Mouse (Mus musculus): ENCODE measurements around the gene Lgmn. TPM values are rescaled to one million over a fixed set of nuclear protein-coding genes. Genes with fewer than 3 reads are reported as not detected.
A peak's percentile ranks its signal among the peaks of the same experiment; 100 is the strongest.

Gene Lgmn
- 61.5 and 65.5 TPM in 2 replicates for polyA plus RNA-seq (2014; fragmentation: Nextera tagmentation; extraction: Ambion mirVana)

DNA sequence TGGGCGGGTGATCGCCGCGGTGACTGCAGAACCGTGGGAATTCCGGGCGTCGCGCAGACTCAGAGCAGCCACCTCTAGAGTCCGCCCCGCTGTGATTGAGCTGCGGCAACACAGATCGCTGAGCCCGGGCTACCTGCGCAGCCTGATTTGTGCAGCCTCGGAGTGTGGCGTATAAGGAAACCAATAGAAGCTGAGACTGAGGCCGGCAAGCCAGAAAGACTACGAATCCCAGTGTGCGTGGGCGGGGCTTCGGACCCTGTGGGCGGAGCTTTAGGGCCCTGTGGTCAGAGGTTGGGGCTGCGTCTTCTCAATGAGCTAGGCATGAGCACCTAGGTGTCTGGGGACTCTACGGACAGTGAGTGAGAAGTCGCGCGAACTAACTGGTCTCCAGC, at the start of gene Lgmn:
Gene Lgmn, minus strand, starts transcription at position 182 of the 392 bp plus-strand sequence.
- ATAC-seq (replicated peaks; ENCODE audit: insufficient number of reproducible peaks, low FRiP score, low TSS enrichment, low read depth) (peak; percentile 100), DNase-seq (ENCODE audit: low spot score) (peak; percentile 98)
- under 1% methylated on average over 28 of the region's 28 CpGs for WGBS
- H3K9ac ChIP-seq (replicated peaks; ENCODE audit: low read length): peak within 1 kb of the TSS; percentile 66
- peaks cover 3% of the 10 kb centered on the region; the same call in 1 of the 2 replicates for H3K4me1 ChIP-seq (ENCODE audit: control insufficient read depth, insufficient read depth, low read length)
- H3K9me3 ChIP-seq (replicated peaks; ENCODE audit: control insufficient read depth, low read length): no peaks in the 10 kb centered on the region
- H3K36me3 ChIP-seq (replicated peaks; ENCODE audit: control insufficient read depth, insufficient read depth, low read depth, low read length): no peaks in the 10 kb centered on the region
- H3K4me2 ChIP-seq (ENCODE audit: low read depth, low read length): peak within 1 kb of the TSS; percentile 47
- peak within 1 kb of the TSS; percentile 39 for H3K4me3 ChIP-seq (ENCODE audit: low read depth, low read length)
- H3K27ac ChIP-seq (replicated peaks; ENCODE audit: low read depth, low read length): no peak within 1 kb of the TSS
- no peaks in the 10 kb centered on the region for H3K27me3 ChIP-seq (ENCODE audit: control insufficient read depth, insufficient read depth, low read length)

DNA sequence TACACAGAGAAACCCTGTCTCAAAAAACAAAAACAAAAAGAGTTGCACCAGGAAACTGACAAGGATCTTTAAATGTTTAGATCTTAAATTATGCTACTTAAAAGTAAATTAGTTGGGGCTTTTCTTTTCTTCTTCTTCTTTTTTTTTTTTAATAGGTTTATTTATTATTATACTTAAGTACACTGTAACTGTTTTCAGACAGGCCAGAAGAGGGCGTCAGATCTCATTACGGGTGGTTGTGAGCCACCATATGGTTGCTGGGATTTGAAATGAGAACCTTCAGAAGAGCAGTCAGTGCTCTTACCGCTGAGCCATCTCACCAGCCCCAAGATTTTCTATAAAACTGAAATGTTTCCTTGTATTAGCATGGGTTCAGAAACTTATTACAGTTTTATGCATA, 45.3 kb upstream of the Lgmn start:
- H3K9ac ChIP-seq (replicated peaks; ENCODE audit: low read length): no peak overlapping the region
- no peak overlapping the region for H3K4me2 ChIP-seq (ENCODE audit: low read depth, low read length)
- DNase-seq (ENCODE audit: low spot score) (no peak), ATAC-seq (replicated peaks; ENCODE audit: insufficient number of reproducible peaks, low FRiP score, low TSS enrichment, low read depth) (no peak)
- no peak overlapping the region for H3K4me3 ChIP-seq (ENCODE audit: low read depth, low read length)
- no peaks in the 10 kb centered on the region for H3K27me3 ChIP-seq (ENCODE audit: control insufficient read depth, insufficient read depth, low read length)
- no peaks in the 10 kb centered on the region for H3K4me1 ChIP-seq (ENCODE audit: control insufficient read depth, insufficient read depth, low read length)
- WGBS: 63% methylated on average over 3 of the region's 3 CpGs
- H3K27ac ChIP-seq (replicated peaks; ENCODE audit: low read depth, low read length): no peak overlapping the region
- H3K36me3 ChIP-seq (replicated peaks; ENCODE audit: control insufficient read depth, insufficient read depth, low read depth, low read length): peaks cover 3% of the 10 kb centered on the region
- H3K9me3 ChIP-seq (replicated peaks; ENCODE audit: control insufficient read depth, low read length): no peaks in the 10 kb centered on the region

- 87% methylated on average over 4 of the region's 4 CpGs for WGBS
- H3K4me3 ChIP-seq (ENCODE audit: low read depth, low read length): no peak overlapping the region
- ATAC-seq (replicated peaks; ENCODE audit: insufficient number of reproducible peaks, low FRiP score, low TSS enrichment, low read depth): no peak
Observed at GRCm38 (mm10) chr12:102480481-102480880, 40.9 kb upstream of the Lgmn start.

GRCm38 (mm10) chr12:102474411-102474810, 34.8 kb upstream of the Lgmn start:
- 86% methylated on average over 7 of the region's 7 CpGs for whole genome bisulfite sequencing
- no peak for DNase-seq (ENCODE audit: low spot score)
- Histone ChIP-seq H3K4me1 (ENCODE audit: control insufficient read depth, insufficient read depth, low read length) (no peaks in the 10 kb centered on the region), H3K36me3 (replicated peaks; ENCODE audit: control insufficient read depth, insufficient read depth, low read depth, low read length) (no peaks in the 10 kb centered on the region; the same call in 1 of the 2 replicates), H3K9me3 (replicated peaks; ENCODE audit: control insufficient read depth, low read length) (no peaks in the 10 kb centered on the region), H3K27ac (replicated peaks; ENCODE audit: low read depth, low read length) (no peak overlapping the region), H3K4me3 (ENCODE audit: low read depth, low read length) (no peak overlapping the region), H3K27me3 (ENCODE audit: control insufficient read depth, insufficient read depth, low read length) (no peaks in the 10 kb centered on the region), H3K4me2 (ENCODE audit: low read depth, low read length) (no peak overlapping the region), H3K9ac (replicated peaks; ENCODE audit: low read length) (no peak overlapping the region)
- no peak for ATAC-seq (replicated peaks; ENCODE audit: insufficient number of reproducible peaks, low FRiP score, low TSS enrichment, low read depth)

More at GRCm38 (mm10) chr12:102480481-102480880, 40.9 kb upstream of the Lgmn start:
- DNase-seq (ENCODE audit: low spot score): no peak
- no peak overlapping the region for H3K9ac ChIP-seq (replicated peaks; ENCODE audit: low read length)
- no peak overlapping the region for H3K27ac ChIP-seq (replicated peaks; ENCODE audit: low read depth, low read length)
- no peaks in the 10 kb centered on the region for H3K27me3 ChIP-seq (ENCODE audit: control insufficient read depth, insufficient read depth, low read length)
- no peak overlapping the region for H3K4me2 ChIP-seq (ENCODE audit: low read depth, low read length)
- peaks cover 3% of the 10 kb centered on the region for H3K36me3 ChIP-seq (replicated peaks; ENCODE audit: control insufficient read depth, insufficient read depth, low read depth, low read length)
- no peaks in the 10 kb centered on the region for H3K9me3 ChIP-seq (replicated peaks; ENCODE audit: control insufficient read depth, low read length)
- no peaks in the 10 kb centered on the region for H3K4me1 ChIP-seq (ENCODE audit: control insufficient read depth, insufficient read depth, low read length)

- peak within 1 kb of the TSS; percentile 61 for H3K9ac ChIP-seq (replicated peaks; ENCODE audit: low read length)
- ATAC-seq (replicated peaks; ENCODE audit: insufficient number of reproducible peaks, low FRiP score, low TSS enrichment, low read depth): peak; percentile 98
- H3K27ac ChIP-seq (replicated peaks; ENCODE audit: low read depth, low read length): no peak within 1 kb of the TSS
- H3K4me1 ChIP-seq (ENCODE audit: control insufficient read depth, insufficient read depth, low read length): no peaks in the 10 kb centered on the region
- peak; percentile 98 for DNase-seq (ENCODE audit: low spot score)
- peak within 1 kb of the TSS; percentile 87 for H3K4me3 ChIP-seq (ENCODE audit: low read depth, low read length)
- H3K4me2 ChIP-seq (ENCODE audit: low read depth, low read length): peak within 1 kb of the TSS; percentile 45
- no peaks in the 10 kb centered on the region for H3K9me3 ChIP-seq (replicated peaks; ENCODE audit: control insufficient read depth, low read length)
- H3K36me3 ChIP-seq (replicated peaks; ENCODE audit: control insufficient read depth, insufficient read depth, low read depth, low read length): no peaks in the 10 kb centered on the region
- WGBS: 1% methylated on average over 78 of the region's 86 CpGs
- H3K27me3 ChIP-seq (ENCODE audit: control insufficient read depth, insufficient read depth, low read length): no peaks in the 10 kb centered on the region
Observed at GRCm38 (mm10) chr12:102468894-102469764, 29.5 kb upstream of the Lgmn start, which contains the start of gene Golga5. Gene Golga5 (plus strand): TSS chr12:102469135.

- ATAC-seq (replicated peaks; ENCODE audit: insufficient number of reproducible peaks, low FRiP score, low TSS enrichment, low read depth) (no peak), DNase-seq (ENCODE audit: low spot score) (no peak)
- Histone ChIP-seq H3K4me1 (ENCODE audit: control insufficient read depth, insufficient read depth, low read length) (no peaks in the 10 kb centered on the region), H3K9ac (replicated peaks; ENCODE audit: low read length) (no peak overlapping the region), H3K27me3 (ENCODE audit: control insufficient read depth, insufficient read depth, low read length) (no peaks in the 10 kb centered on the region), H3K4me2 (ENCODE audit: low read depth, low read length) (no peak overlapping the region), H3K36me3 (replicated peaks; ENCODE audit: control insufficient read depth, insufficient read depth, low read depth, low read length) (no peaks in the 10 kb centered on the region), H3K9me3 (replicated peaks; ENCODE audit: control insufficient read depth, low read length) (no peaks in the 10 kb centered on the region), H3K27ac (replicated peaks; ENCODE audit: low read depth, low read length) (no peak overlapping the region), H3K4me3 (ENCODE audit: low read depth, low read length) (no peak overlapping the region)
- 92% methylated on average over 1 of the region's 1 CpGs for WGBS
Observed at GRCm38 (mm10) chr12:102468136-102468535, 28.5 kb upstream of the Lgmn start.

DNA sequence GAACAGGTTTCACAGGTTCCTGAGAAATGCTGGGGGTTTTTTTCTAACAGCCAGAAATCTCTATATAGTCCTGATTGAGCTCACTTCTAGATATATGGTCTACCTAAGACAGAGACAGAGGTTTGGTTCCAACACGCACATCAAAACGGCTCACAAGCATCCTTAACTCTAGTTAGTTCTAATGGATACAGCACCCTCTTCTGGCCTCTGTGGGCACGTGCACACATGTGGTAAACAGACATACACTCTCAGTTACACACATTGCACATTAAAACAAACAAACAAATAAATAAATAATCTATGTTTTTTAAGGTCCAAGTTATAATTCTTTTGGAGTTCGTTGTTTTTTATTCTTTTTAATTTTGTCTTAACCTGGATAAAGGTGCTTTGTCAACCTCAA, 25.0 kb upstream of the Lgmn start:
- H3K36me3 ChIP-seq (replicated peaks; ENCODE audit: control insufficient read depth, insufficient read depth, low read depth, low read length): no peaks in the 10 kb centered on the region
- no peak overlapping the region for H3K9ac ChIP-seq (replicated peaks; ENCODE audit: low read length)
- no peaks in the 10 kb centered on the region for H3K4me1 ChIP-seq (ENCODE audit: control insufficient read depth, insufficient read depth, low read length)
- WGBS: 63% methylated on average over 4 of the region's 4 CpGs
- ATAC-seq (replicated peaks; ENCODE audit: insufficient number of reproducible peaks, low FRiP score, low TSS enrichment, low read depth) (no peak), DNase-seq (ENCODE audit: low spot score) (no peak)
- no peaks in the 10 kb centered on the region for H3K27me3 ChIP-seq (ENCODE audit: control insufficient read depth, insufficient read depth, low read length)
- H3K4me2 ChIP-seq (ENCODE audit: low read depth, low read length): no peak overlapping the region
- H3K9me3 ChIP-seq (replicated peaks; ENCODE audit: control insufficient read depth, low read length): no peaks in the 10 kb centered on the region
- no peak overlapping the region for H3K27ac ChIP-seq (replicated peaks; ENCODE audit: low read depth, low read length)
- no peak overlapping the region for H3K4me3 ChIP-seq (ENCODE audit: low read depth, low read length)

GRCm38 (mm10) chr12:102461177-102461576, 21.6 kb upstream of the Lgmn start:
- DNase-seq (ENCODE audit: low spot score) (peak; percentile 28), ATAC-seq (replicated peaks; ENCODE audit: insufficient number of reproducible peaks, low FRiP score, low TSS enrichment, low read depth) (no peak)
- H3K4me2 ChIP-seq (ENCODE audit: low read depth, low read length): no peak overlapping the region
- H3K9me3 ChIP-seq (replicated peaks; ENCODE audit: control insufficient read depth, low read length): no peaks in the 10 kb centered on the region
- H3K27me3 ChIP-seq (ENCODE audit: control insufficient read depth, insufficient read depth, low read length): no peaks in the 10 kb centered on the region
- no peaks in the 10 kb centered on the region for H3K36me3 ChIP-seq (replicated peaks; ENCODE audit: control insufficient read depth, insufficient read depth, low read depth, low read length)
- no peak overlapping the region for H3K27ac ChIP-seq (replicated peaks; ENCODE audit: low read depth, low read length)
- H3K9ac ChIP-seq (replicated peaks; ENCODE audit: low read length): no peak overlapping the region
- no peak overlapping the region for H3K4me3 ChIP-seq (ENCODE audit: low read depth, low read length)
- WGBS: 69% methylated on average over 5 of the region's 5 CpGs
- H3K4me1 ChIP-seq (ENCODE audit: control insufficient read depth, insufficient read depth, low read length): no peaks in the 10 kb centered on the region
